Mouse (Mus musculus) hindbrain, embryonic 14.5 days (tissue): ENCODE measurements around the gene Prnd. TPM values are rescaled to one million over a fixed set of nuclear protein-coding genes. Genes with fewer than 3 reads are reported as not detected.

Source experiments
- ATAC-seq: fragments of 200-750 bp; cut with Nextera tagmentation; 2 replicates; pipeline ENCODE4 v1.8.0; 2017; ENCODE audit warnings: moderate number of reproducible peaks, mild to moderate bottlenecking, moderate TSS enrichment, moderate library complexity; ENCODE audit not compliant: low FRiP score
- DNase-seq: peaks from one replicate; pipeline ENCODE4 v3.0.0-alpha.2; 2015; ENCODE audit warnings: low spot score
- H3K27ac ChIP-seq: fragments of 300-500 bp; sonication (generic); 2 replicates; pipeline ENCODE4 v1.5.1; 2014; ENCODE audit warnings: mild to moderate bottlenecking, moderate library complexity
- H3K27me3 ChIP-seq: fragments of 300-500 bp; sonication (generic); 2 replicates; pipeline ENCODE4 v1.6.1; 2014; ENCODE audit warnings: mild to moderate bottlenecking, low read length, mixed read lengths; ENCODE audit not compliant: control insufficient read depth, insufficient read depth
- H3K36me3 ChIP-seq: fragments of 300-500 bp; sonication (generic); replicated peaks from 2 replicates; pipeline ENCODE4 v1.6.1; 2014; ENCODE audit not compliant: control insufficient read depth, insufficient read depth
- H3K4me1 ChIP-seq: fragments of 300-500 bp; sonication (generic); replicated peaks from 2 replicates; pipeline ENCODE4 v1.6.1; 2014; ENCODE audit warnings: antibody characterized with exemption, low read length, mixed read lengths; ENCODE audit not compliant: control insufficient read depth, insufficient read depth
- H3K4me2 ChIP-seq: fragments of 300-500 bp; sonication (generic); replicated peaks from 2 replicates; pipeline ENCODE4 v1.6.1; 2014; ENCODE audit warnings: mild to moderate bottlenecking, moderate library complexity
- H3K4me3 ChIP-seq: fragments of 300-500 bp; sonication (generic); replicated peaks from 2 replicates; pipeline ENCODE4 v1.5.1; 2014; ENCODE audit warnings: mild to moderate bottlenecking, low read length
- H3K9ac ChIP-seq: fragments of 300-500 bp; sonication (generic); 2 replicates; pipeline ENCODE4 v1.6.1; 2014
- H3K9me3 ChIP-seq: fragments of 300-500 bp; sonication (generic); 2 replicates; pipeline ENCODE4 v1.6.1; 2016; ENCODE audit warnings: low read length; ENCODE audit not compliant: control insufficient read depth
- WGBS: fragments of 180-500 bp; shearing (Covaris S2); extraction: QIAGEN DNeasy Blood & Tissue Kit; methylation state at CpG from one replicate; pipeline ENCODE4 v1.1.7; 2014; 5-methylcytosine and 5-hydroxymethylcytosine counted together
- polyA plus RNA-seq: library from polyadenylated mRNA; unstranded; fragments of >200 nt; fragmentation: Nextera tagmentation; extraction: Ambion mirVana; gene quantifications from 2 replicates; pipeline ENCODE4 v1.2.1, GENCODE M21; 2014

Prnd gene
- polyA plus RNA-seq, 1 experiment from 2014 or later: 15.0 TPM

DNA sequence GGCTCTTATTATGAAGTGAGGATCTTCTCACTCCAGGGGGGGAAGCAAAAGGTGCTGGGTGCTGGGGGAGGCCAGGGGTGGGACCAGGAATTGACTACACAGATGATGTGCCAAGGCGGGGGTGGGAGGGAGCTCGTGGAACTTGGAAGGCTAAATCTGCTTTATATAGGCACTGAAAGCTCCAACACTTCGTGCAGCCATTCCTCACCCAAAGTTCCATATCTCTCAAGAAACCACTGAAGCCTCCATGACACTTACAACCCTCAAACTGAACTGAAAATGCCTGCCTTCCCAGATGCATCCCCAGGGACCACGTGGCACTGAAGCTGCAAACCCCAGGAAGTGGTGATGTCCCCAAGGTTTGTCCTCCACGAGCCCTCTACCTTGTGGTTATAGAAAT lies 53.3 kb downstream of the Prnd start:
- Histone ChIP-seq H3K4me3 (no peak overlapping the region), H3K9me3 (no peaks in the 10 kb centered on the region), H3K4me1 (no peaks in the 10 kb centered on the region), H3K27ac (no peak overlapping the region), H3K4me2 (no peak overlapping the region), H3K27me3 (no peaks in the 10 kb centered on the region), H3K36me3 (peaks cover 88% of the 10 kb centered on the region), H3K9ac (no peak overlapping the region)
- ATAC-seq (no peak), DNase-seq (no peak)
- WGBS: 83% methylated on average over 5 of the region's 5 CpGs

DNA sequence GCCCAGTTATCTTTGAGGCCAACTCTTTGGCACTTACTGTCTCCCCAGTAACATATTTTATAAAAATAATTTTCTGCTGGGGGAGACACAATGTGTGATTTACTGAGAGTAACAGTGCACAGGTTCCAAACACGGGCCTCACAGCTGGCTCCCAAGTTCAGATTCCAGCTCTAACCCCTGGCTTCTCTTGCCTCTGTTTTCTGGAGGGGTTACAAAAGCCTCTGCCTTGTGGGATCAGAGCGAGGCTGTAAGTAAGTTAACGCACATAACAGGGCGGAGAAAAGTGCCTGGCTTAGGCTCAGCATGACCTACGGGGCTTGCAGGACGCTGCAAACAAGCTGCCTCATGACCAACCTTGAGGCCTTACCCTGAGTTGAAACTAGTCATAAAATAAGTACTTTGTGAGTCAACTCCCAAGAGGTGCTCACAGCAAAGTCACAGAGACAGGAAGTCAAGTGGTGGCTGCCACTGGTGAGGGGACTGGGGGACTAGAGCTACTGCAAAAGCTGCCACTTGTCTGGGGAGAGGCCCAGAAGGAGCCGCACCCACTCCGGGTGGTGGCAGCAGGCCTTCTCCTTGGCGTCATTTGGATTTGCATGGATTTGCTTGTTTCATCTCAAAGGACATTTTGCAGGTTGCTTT lies 54.0 kb downstream of the Prnd start:
- no peak overlapping the region for H3K4me2 ChIP-seq
- H3K9me3 ChIP-seq: no peaks in the 10 kb centered on the region
- H3K27me3 ChIP-seq: no peaks in the 10 kb centered on the region
- no peak overlapping the region for H3K9ac ChIP-seq
- ATAC-seq: no peak
- H3K27ac ChIP-seq: no peak overlapping the region
- peaks cover 90% of the 10 kb centered on the region for H3K36me3 ChIP-seq
- H3K4me3 ChIP-seq: no peak overlapping the region
- DNase-seq: no peak
- 81% methylated on average over 9 of the region's 9 CpGs for WGBS
- no peaks in the 10 kb centered on the region for H3K4me1 ChIP-seq

DNA sequence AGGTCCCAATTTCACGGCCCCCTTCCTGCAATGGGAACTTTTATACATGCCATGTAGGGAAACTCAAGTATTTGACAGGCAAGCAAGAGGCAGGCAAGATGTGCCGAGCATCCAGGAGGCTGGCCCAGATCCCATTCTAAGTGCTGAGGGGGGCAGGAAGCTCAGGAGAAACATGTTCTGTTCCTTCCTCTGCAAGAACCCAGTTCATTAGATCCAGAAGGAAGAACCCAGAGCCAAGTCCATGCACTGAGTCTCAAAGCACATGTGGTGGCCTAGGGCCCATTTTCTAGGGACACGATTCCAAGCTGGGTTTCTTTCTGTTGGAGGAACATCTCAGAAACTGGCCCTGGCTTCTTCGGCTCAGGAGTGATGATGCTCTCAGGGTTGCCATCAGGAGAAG lies 54.8 kb downstream of the Prnd start:
- Histone ChIP-seq H3K27ac (no peak overlapping the region), H3K4me1 (no peaks in the 10 kb centered on the region), H3K36me3 (peaks cover 90% of the 10 kb centered on the region), H3K4me2 (no peak overlapping the region), H3K9ac (no peak overlapping the region), H3K9me3 (no peaks in the 10 kb centered on the region), H3K4me3 (no peak overlapping the region), H3K27me3 (no peaks in the 10 kb centered on the region)
- DNase-seq: no peak
- 88% methylated on average over 4 of the region's 4 CpGs for WGBS
- no peak for ATAC-seq

Other genes starting within 250 kb of the Prnd start
- 0.07 TPM in 1 of 2 replicates, not detected in the other for gene Erv3, start 91.1 kb upstream of the Prnd start, polyA plus RNA-seq
- 99.5 and 101 TPM in 2 replicates for gene Prnp, start 40.9 kb upstream of the Prnd start, polyA plus RNA-seq
- not detected in 2 replicates for gene Prn, start 40.9 kb upstream of the Prnd start, polyA plus RNA-seq
- 28.2 and 29.0 TPM in 2 replicates for gene Rassf2, start 79.4 kb downstream of the Prnd start, polyA plus RNA-seq
- 44.6 and 49.8 TPM in 2 replicates for gene Slc23a2, start 194.2 kb downstream of the Prnd start, polyA plus RNA-seq